Mouse (Mus musculus): ENCODE measurements at regions not wholly inside any gene's neighbourhood (a gene's known extent, or its start where the extent isn't known, plus 50 kb on each side); places are given as distances from the start of the nearest gene placed in this dataset.
A peak's percentile ranks its signal among the peaks of the same experiment; 100 is the strongest.

GRCm38 (mm10) chr3:32277572-32277971, 88.2 kb downstream of the Zmat3 start:
- no peak for DNase-seq

GRCm38 (mm10) chr3:32265619-32266222, 100.1 kb downstream of the Zmat3 start:
- peak; percentile 10 to 14 for DNase-seq

Measured in kidney, adult 8-10 months (tissue).